Mouse (Mus musculus) liver, postnatal 0 days (tissue): Measurements from ENCODE around the gene Pak3.
A peak's percentile ranks its signal among the peaks of the same experiment; 100 is the strongest.

Experiments used
- CTCF ChIP-seq: sonication (generic); IDR thresholded peaks from 2 replicates; pipeline ENCODE4 v1.5.1; 2016; ENCODE audit warnings: antibody characterized with exemption, low read depth
- EP300 ChIP-seq: IDR thresholded peaks from 2 replicates; pipeline ENCODE4 v1.6.1; 2016; ENCODE audit warnings: antibody characterized with exemption, low read depth, mild to moderate bottlenecking

DNA sequence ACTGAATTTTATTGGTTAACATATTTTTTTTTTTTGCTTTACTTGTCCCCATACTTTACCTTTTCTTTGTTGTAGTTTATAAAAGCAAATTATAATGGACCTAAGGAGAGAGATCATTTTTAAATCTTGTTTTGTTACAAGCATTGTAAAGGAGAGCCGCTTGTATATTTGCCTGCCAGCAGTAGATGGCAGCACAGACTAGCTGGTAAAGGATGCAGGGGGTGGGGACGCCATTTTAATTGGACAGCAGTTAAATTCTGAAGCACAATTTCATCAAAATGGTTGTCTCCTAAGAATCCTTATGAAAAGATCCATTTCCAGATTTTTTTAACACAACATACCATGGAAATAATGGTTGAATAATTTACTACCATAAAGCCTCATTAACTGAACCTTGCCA is 220.8 kb downstream of the Pak3 start:
- TF ChIP-seq CTCF (peak; percentile 57), EP300 (no peak)
